Mouse (Mus musculus) lung, postnatal 0 days (tissue): ENCODE data around the gene Ikzf1.

Experiments
- CTCF ChIP-seq: IDR thresholded peaks from 2 replicates; pipeline ENCODE4 v1.5.1; 2016; ENCODE audit warnings: antibody characterized with exemption, mild to moderate bottlenecking
- EP300 ChIP-seq: IDR thresholded peaks from 2 replicates; pipeline ENCODE4 v1.6.1; 2016; ENCODE audit warnings: antibody characterized with exemption, mild to moderate bottlenecking, control low read depth

- no peak for TF ChIP-seq CTCF
- TF ChIP-seq EP300: no peak
Observed at GRCm38 (mm10) chr11:11809404-11810175, 124.8 kb downstream of the Ikzf1 start.
